Mouse (Mus musculus) forebrain, embryonic 13.5 days (tissue): ENCODE results near the gene Camta1. TPM values are rescaled to one million over a fixed set of nuclear protein-coding genes. Genes with fewer than 3 reads are reported as not detected.

ENCODE experiments used
- ATAC-seq: fragments of 200-750 bp; cut with Nextera tagmentation; 2 replicates; pipeline ENCODE4 v1.8.0; 2017
- H3K27ac ChIP-seq: fragments of 300-500 bp; sonication (generic); 2 replicates; pipeline ENCODE4 v1.5.1; 2015; ENCODE audit warnings: inconsistent platforms, mild to moderate bottlenecking, moderate library complexity
- H3K27me3 ChIP-seq: fragments of 300-500 bp; sonication (generic); 2 replicates; pipeline ENCODE4 v1.6.1; 2015; ENCODE audit warnings: mild to moderate bottlenecking, inconsistent platforms
- H3K36me3 ChIP-seq: fragments of 300-500 bp; sonication (generic); 2 replicates; pipeline ENCODE4 v1.6.1; 2015; ENCODE audit warnings: mild to moderate bottlenecking, inconsistent platforms; ENCODE audit not compliant: poor library complexity, severe bottlenecking
- H3K4me1 ChIP-seq: fragments of 300-500 bp; sonication (generic); 2 replicates; pipeline ENCODE4 v1.6.1; 2015; ENCODE audit warnings: inconsistent platforms
- H3K4me2 ChIP-seq: fragments of 300-500 bp; sonication (generic); 2 replicates; pipeline ENCODE4 v1.6.1; 2015; ENCODE audit warnings: inconsistent platforms, mild to moderate bottlenecking, moderate library complexity
- H3K4me3 ChIP-seq: fragments of 300-500 bp; sonication (generic); 2 replicates; pipeline ENCODE4 v1.5.1; 2015; ENCODE audit warnings: mild to moderate bottlenecking, inconsistent platforms
- H3K9ac ChIP-seq: fragments of 300-500 bp; sonication (generic); 2 replicates; pipeline ENCODE4 v1.6.1; 2015; ENCODE audit warnings: mild to moderate bottlenecking, inconsistent platforms
- H3K9me3 ChIP-seq: fragments of 300-500 bp; sonication (generic); replicated peaks from 2 replicates; pipeline ENCODE4 v1.6.1; 2016; ENCODE audit warnings: inconsistent platforms
- WGBS: fragments of 180-500 bp; shearing (Covaris S2); methylation state at CpG from one replicate; pipeline ENCODE4 v1.1.7; 2015; 5-methylcytosine and 5-hydroxymethylcytosine counted together
- polyA plus RNA-seq: library from polyadenylated mRNA; unstranded; fragments of >200 nt; fragmentation: Nextera tagmentation; extraction: Ambion mirVana; gene quantifications from 2 replicates; pipeline ENCODE4 v1.2.1, GENCODE M21; 2015

Camta1 gene
- polyA plus RNA-seq, 1 experiment from 2014 or later = 150 TPM

GRCm38 (mm10) chr4:151859275-151859674, 2.4 kb downstream of the Camta1 start:
- H3K9me3 ChIP-seq = no peaks in the 10 kb centered on the region
- H3K4me2 ChIP-seq = no peak overlapping the region
- ATAC-seq = no peak
- no peak overlapping the region for H3K27ac ChIP-seq
- H3K4me3 ChIP-seq = no peak overlapping the region
- H3K27me3 ChIP-seq = no peaks in the 10 kb centered on the region
- H3K36me3 ChIP-seq = peaks cover 9% of the 10 kb centered on the region; the same call in 1 of the 2 replicates
- WGBS = 87% methylated on average over 7 of the region's 7 CpGs
- peaks cover 22% of the 10 kb centered on the region for H3K4me1 ChIP-seq
- H3K9ac ChIP-seq = no peak overlapping the region

GRCm38 (mm10) chr4:151853949-151854348, 7.7 kb downstream of the Camta1 start:
- H3K4me3 ChIP-seq = no peak overlapping the region
- H3K9me3 ChIP-seq = no peaks in the 10 kb centered on the region
- no peak for ATAC-seq
- H3K27ac ChIP-seq = no peak overlapping the region
- peaks cover 6% of the 10 kb centered on the region; the same call in 1 of the 2 replicates for H3K36me3 ChIP-seq
- H3K9ac ChIP-seq = no peak overlapping the region
- no peaks in the 10 kb centered on the region; the same call in 1 of the 2 replicates for H3K4me1 ChIP-seq
- H3K4me2 ChIP-seq = no peak overlapping the region
- H3K27me3 ChIP-seq = no peaks in the 10 kb centered on the region
- 73% methylated on average over 3 of the region's 3 CpGs for WGBS

GRCm38 (mm10) chr4:151851179-151851578, 10.5 kb downstream of the Camta1 start:
- no peak overlapping the region for H3K4me3 ChIP-seq
- H3K27me3 ChIP-seq = no peaks in the 10 kb centered on the region
- no peak overlapping the region for H3K9ac ChIP-seq
- no peaks in the 10 kb centered on the region for H3K4me1 ChIP-seq
- no peaks in the 10 kb centered on the region for H3K36me3 ChIP-seq
- no peak for ATAC-seq
- no peak overlapping the region for H3K4me2 ChIP-seq
- WGBS = 61% methylated on average over 2 of the region's 2 CpGs
- no peaks in the 10 kb centered on the region for H3K9me3 ChIP-seq
- H3K27ac ChIP-seq = no peak overlapping the region

GRCm38 (mm10) chr4:151842591-151842990, 19.1 kb downstream of the Camta1 start:
- Histone ChIP-seq H3K4me2 (no peak overlapping the region), H3K9me3 (no peaks in the 10 kb centered on the region), H3K27me3 (no peaks in the 10 kb centered on the region), H3K27ac (no peak overlapping the region), H3K9ac (no peak overlapping the region), H3K4me3 (no peak overlapping the region), H3K36me3 (no peaks in the 10 kb centered on the region), H3K4me1 (peaks cover 3% of the 10 kb centered on the region; the same call in 1 of the 2 replicates)
- WGBS = 57% methylated on average over 2 of the region's 2 CpGs
- ATAC-seq = no peak

GRCm38 (mm10) chr4:151838518-151838917, 23.2 kb downstream of the Camta1 start:
- no peaks in the 10 kb centered on the region for H3K9me3 ChIP-seq
- H3K36me3 ChIP-seq = no peaks in the 10 kb centered on the region
- no peaks in the 10 kb centered on the region for H3K27me3 ChIP-seq
- H3K4me3 ChIP-seq = no peak overlapping the region
- WGBS = 73% methylated on average over 2 of the region's 2 CpGs
- H3K4me2 ChIP-seq = no peak overlapping the region
- ATAC-seq = no peak
- no peak overlapping the region for H3K9ac ChIP-seq
- no peak overlapping the region for H3K27ac ChIP-seq
- H3K4me1 ChIP-seq = peaks cover 6% of the 10 kb centered on the region; the same call in 1 of the 2 replicates

GRCm38 (mm10) chr4:151835860-151836259, 25.8 kb downstream of the Camta1 start:
- no peaks in the 10 kb centered on the region for H3K9me3 ChIP-seq
- H3K27ac ChIP-seq = no peak overlapping the region
- H3K36me3 ChIP-seq = no peaks in the 10 kb centered on the region
- no peak overlapping the region for H3K4me2 ChIP-seq
- no peaks in the 10 kb centered on the region for H3K27me3 ChIP-seq
- 88% methylated on average over 3 of the region's 3 CpGs for WGBS
- H3K4me1 ChIP-seq = 0 out of 2 replicates have a peak, but pooled peaks cover 3% of the 10 kb centered on the region
- no peak overlapping the region for H3K4me3 ChIP-seq
- no peak overlapping the region for H3K9ac ChIP-seq
- ATAC-seq = no peak

- H3K4me1 ChIP-seq = peaks cover 9% of the 10 kb centered on the region; the same call in 1 of the 2 replicates
- H3K36me3 ChIP-seq = no peaks in the 10 kb centered on the region
- H3K4me3 ChIP-seq = no peak overlapping the region
- no peak overlapping the region for H3K27ac ChIP-seq
- no peak for ATAC-seq
- H3K9me3 ChIP-seq = no peaks in the 10 kb centered on the region
- no peak overlapping the region for H3K4me2 ChIP-seq
- no peaks in the 10 kb centered on the region for H3K27me3 ChIP-seq
- H3K9ac ChIP-seq = no peak overlapping the region
- 89% methylated on average over 10 of the region's 10 CpGs for WGBS
Measured at GRCm38 (mm10) chr4:151834536-151834935, 27.1 kb downstream of the Camta1 start.

GRCm38 (mm10) chr4:151833940-151834449, 27.7 kb downstream of the Camta1 start:
- 81% methylated on average over 7 of the region's 7 CpGs for WGBS
- ATAC-seq = no peak

GRCm38 (mm10) chr4:151827840-151828239, 33.8 kb downstream of the Camta1 start:
- 0 out of 2 replicates have a peak, but pooled peaks cover 4% of the 10 kb centered on the region for H3K36me3 ChIP-seq
- H3K4me1 ChIP-seq = peaks cover 6% of the 10 kb centered on the region; the same call in 1 of the 2 replicates
- WGBS = 95% methylated on average over 3 of the region's 3 CpGs

More at GRCm38 (mm10) chr4:151833940-151834449, 27.7 kb downstream of the Camta1 start:
- Histone ChIP-seq H3K27ac (no peak overlapping the region), H3K36me3 (0 out of 2 replicates have a peak, but pooled peaks cover 4% of the 10 kb centered on the region), H3K4me2 (no peak overlapping the region), H3K9ac (no peak overlapping the region), H3K9me3 (no peaks in the 10 kb centered on the region), H3K27me3 (no peaks in the 10 kb centered on the region), H3K4me1 (peaks cover 9% of the 10 kb centered on the region; the same call in 1 of the 2 replicates), H3K4me3 (no peak overlapping the region)

GRCm38 (mm10) chr4:151827356-151827755, 34.3 kb downstream of the Camta1 start:
- ATAC-seq = no peak
- H3K4me1 ChIP-seq = peaks cover 6% of the 10 kb centered on the region; the same call in 1 of the 2 replicates
- H3K27ac ChIP-seq = no peak overlapping the region
- no peak overlapping the region for H3K4me2 ChIP-seq
- H3K9me3 ChIP-seq = no peaks in the 10 kb centered on the region
- no peak overlapping the region for H3K4me3 ChIP-seq
- H3K9ac ChIP-seq = no peak overlapping the region
- H3K36me3 ChIP-seq = 0 out of 2 replicates have a peak, but pooled peaks cover 4% of the 10 kb centered on the region
- no peaks in the 10 kb centered on the region for H3K27me3 ChIP-seq

More at GRCm38 (mm10) chr4:151827840-151828239, 33.8 kb downstream of the Camta1 start:
- no peak overlapping the region for H3K27ac ChIP-seq
- no peak overlapping the region for H3K4me3 ChIP-seq
- no peaks in the 10 kb centered on the region for H3K9me3 ChIP-seq
- H3K4me2 ChIP-seq = no peak overlapping the region
- no peak overlapping the region for H3K9ac ChIP-seq
- H3K27me3 ChIP-seq = no peaks in the 10 kb centered on the region
- ATAC-seq = no peak

- H3K4me1 ChIP-seq = peaks cover 6% of the 10 kb centered on the region
- no peaks in the 10 kb centered on the region for H3K27me3 ChIP-seq
- no peak overlapping the region for H3K4me2 ChIP-seq
- ATAC-seq = no peak
- H3K9ac ChIP-seq = no peak overlapping the region
- H3K9me3 ChIP-seq = no peaks in the 10 kb centered on the region
- H3K27ac ChIP-seq = no peak overlapping the region
- no peak overlapping the region for H3K4me3 ChIP-seq
- WGBS = 80% methylated on average over 3 of the region's 3 CpGs
- H3K36me3 ChIP-seq = no peaks in the 10 kb centered on the region
Measured at GRCm38 (mm10) chr4:151823963-151824362, 37.7 kb downstream of the Camta1 start.

- Histone ChIP-seq H3K36me3 (no peaks in the 10 kb centered on the region), H3K4me1 (peaks cover 16% of the 10 kb centered on the region), H3K4me3 (no peak overlapping the region), H3K27me3 (no peaks in the 10 kb centered on the region), H3K9me3 (no peaks in the 10 kb centered on the region), H3K9ac (no peak overlapping the region), H3K27ac (no peak overlapping the region), H3K4me2 (no peak overlapping the region)
- no peak for ATAC-seq
- WGBS = 96% methylated on average over 2 of the region's 2 CpGs
Measured at GRCm38 (mm10) chr4:151822986-151823385, 38.7 kb downstream of the Camta1 start.
